Mouse (Mus musculus): ENCODE data around the gene Tm6sf1.
"Not testable (repeated sequence)": the region's sequence is repeated elsewhere in the genome, so short reads cannot be mapped to it uniquely, and the experiment has no call there.

The Tm6sf1 gene

GRCm38 (mm10) chr7:81858968-81859721 is at the start of gene Tm6sf1:
Gene Tm6sf1 (plus strand): TSS chr7:81859001.
- DNase-seq: peak; percentile 45

DNA sequence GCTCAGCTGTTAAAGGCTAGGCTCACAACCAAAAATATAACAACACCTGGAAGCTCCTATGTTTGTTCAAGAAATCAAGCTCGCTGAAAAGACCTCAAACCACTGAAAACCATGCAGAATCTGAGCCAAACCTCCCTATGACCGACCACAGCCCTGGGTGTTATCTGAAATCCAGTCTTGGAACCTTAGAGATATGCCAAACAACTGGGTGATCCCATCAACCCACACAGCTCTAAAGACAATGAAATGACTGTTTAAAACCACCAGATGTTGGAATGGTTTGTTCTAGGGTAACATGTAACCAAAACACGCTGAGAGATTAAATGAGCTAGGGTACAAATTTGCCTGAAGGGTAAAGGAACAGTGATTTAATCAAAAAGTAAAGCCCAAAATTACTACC is 33.9 kb upstream of the Tm6sf1 start:
- DNase-seq: no peak

- peak; percentile 29 for DNase-seq
Observed at GRCm38 (mm10) chr7:81825381-81825780, 33.4 kb upstream of the Tm6sf1 start.

- no peak for DNase-seq
Observed at GRCm38 (mm10) chr7:81827806-81828667, 30.8 kb upstream of the Tm6sf1 start.

GRCm38 (mm10) chr7:81828681-81829378 is 30.0 kb upstream of the Tm6sf1 start:
- DNase-seq: peak; percentile 69

GRCm38 (mm10) chr7:81829379-81829894 is 29.4 kb upstream of the Tm6sf1 start, which contains the start of gene Btbd1:
Gene Btbd1 (minus strand): TSS chr7:81829431.
- peak; percentile 90 for DNase-seq

DNA sequence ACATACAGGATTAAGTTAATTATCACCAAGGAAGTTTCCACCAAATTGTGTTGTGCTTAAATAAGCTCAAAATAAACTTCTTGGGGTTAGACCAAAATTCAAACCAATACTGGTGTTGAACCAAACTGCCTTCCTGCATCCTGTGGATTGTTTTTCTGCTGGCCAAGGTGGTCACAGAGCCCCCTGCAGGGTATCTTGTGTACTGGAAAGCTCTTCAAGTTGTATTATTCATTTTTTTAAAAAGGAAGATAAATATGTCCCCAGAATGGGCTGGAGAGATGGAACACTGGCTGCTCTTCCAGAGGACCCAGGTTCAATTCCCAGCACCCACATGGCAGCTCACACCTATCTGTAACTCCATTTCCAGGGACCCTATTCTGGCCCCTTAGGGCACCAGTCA is 24.0 kb upstream of the Tm6sf1 start:
- DNase-seq: no peak

- no peak for DNase-seq
Observed at GRCm38 (mm10) chr7:81835430-81835829, 23.4 kb upstream of the Tm6sf1 start.

DNA sequence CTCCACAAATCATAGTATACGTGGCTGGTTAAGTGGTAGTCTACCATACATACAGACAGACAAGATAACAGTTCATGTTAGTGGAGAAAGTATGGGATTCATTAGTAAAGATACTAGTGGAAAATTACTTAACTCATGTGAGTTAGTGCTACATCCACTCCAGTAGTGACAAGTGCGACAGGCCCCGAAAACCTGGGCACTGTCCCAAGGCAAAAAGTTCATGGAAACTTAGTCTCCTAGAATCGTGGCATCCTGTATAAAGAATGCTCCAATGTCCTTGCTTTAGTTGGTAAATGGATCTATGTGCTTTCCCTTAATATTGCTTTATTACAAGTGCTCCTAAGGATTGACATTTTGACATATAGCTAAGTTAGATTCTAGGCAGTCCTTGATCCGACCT is 21.0 kb upstream of the Tm6sf1 start:
- not testable (repeated sequence) for DNase-seq

GRCm38 (mm10) chr7:81839746-81840145 is 19.1 kb upstream of the Tm6sf1 start:
- no peak for DNase-seq

DNA sequence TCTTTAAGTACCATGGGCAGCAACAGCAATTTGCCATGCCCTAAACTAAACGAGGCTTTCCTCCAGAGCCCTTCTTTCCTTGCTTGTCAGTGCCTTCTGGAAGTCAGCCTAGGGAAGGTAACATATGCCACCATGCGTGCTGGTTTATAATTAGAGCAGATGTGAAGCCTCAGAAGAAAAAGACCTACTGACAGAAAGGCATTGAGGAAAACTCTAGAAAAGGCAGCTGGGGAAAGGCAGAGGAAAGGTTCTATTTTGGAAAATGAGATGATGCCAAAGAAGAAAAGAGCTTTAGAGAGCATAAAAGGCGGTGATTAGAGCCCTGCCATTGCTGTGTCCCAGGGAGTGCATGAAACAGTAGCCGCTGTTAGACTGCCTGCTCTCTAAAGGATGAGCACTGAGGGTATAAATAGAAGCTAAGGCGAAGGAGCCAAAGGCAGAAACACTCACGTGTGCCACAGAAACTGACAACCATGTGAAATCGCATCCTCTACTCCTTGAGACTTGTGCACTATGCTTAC is 18.1 kb upstream of the Tm6sf1 start:
- DNase-seq: no peak

DNA sequence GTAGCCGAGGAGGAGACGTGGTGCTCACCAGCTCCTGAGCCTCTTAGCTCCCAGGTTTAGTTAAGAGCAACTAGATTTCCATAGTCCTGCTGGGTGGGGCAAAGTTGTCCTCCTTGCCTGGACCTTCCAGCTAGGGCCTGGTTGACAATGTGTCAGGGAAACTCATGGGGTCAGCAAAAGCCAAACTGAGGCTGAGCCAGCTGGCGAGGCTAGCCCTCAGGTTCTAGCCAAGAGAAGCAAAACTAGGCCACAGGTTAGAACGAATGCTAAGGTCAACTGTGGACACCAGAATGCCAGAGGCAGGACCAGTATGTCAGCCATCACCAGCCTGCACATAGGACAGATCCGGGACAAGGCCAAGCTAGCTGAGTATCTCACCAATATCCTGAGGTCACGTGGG is 17.4 kb upstream of the Tm6sf1 start:
- DNase-seq: no peak

GRCm38 (mm10) chr7:81842141-81842540 is 16.7 kb upstream of the Tm6sf1 start:
- DNase-seq: no peak

GRCm38 (mm10) chr7:81842998-81843397 is 15.8 kb upstream of the Tm6sf1 start:
- DNase-seq: no peak

GRCm38 (mm10) chr7:81843903-81844302 is 14.9 kb upstream of the Tm6sf1 start:
- DNase-seq: no peak

DNA sequence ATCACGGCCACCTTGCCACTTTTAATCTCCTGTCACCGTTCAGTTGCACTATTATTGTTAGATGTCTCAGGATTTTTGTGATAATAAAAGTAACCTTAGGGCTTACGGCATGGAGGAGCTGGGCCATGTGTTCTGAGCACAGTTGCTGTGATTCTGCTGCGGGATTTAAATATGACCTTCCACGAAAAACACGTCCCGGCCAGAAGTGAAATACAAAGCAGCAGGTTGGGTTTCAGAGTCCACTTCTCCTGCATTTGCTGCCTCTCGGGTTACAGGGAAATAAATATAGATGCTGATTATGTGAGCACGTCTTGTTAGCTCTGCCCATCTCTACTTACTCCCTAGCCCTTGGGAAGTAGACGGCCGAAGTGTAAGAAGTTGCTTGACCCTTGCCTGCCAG is 14.0 kb upstream of the Tm6sf1 start:
- no peak for DNase-seq

DNA sequence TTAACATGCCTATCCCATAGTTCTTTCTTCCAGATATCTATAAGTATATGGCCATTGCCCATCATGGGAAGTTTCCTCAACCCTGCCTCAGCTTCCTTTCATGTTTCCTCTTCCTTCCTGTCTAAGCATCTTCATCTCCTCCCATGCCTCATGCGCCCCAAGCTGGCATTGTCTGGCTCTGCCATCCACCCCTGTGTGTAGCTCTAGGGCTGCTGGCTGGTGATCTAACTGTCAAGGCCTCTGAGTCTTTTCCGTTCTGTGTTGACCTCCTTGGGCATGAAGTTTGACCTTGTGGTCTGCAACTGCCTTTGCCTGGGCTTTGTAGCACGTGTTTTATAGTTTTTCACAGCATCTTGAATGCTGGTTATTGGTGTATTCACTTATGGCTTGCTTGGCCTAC is 13.5 kb upstream of the Tm6sf1 start:
- no peak for DNase-seq

DNA sequence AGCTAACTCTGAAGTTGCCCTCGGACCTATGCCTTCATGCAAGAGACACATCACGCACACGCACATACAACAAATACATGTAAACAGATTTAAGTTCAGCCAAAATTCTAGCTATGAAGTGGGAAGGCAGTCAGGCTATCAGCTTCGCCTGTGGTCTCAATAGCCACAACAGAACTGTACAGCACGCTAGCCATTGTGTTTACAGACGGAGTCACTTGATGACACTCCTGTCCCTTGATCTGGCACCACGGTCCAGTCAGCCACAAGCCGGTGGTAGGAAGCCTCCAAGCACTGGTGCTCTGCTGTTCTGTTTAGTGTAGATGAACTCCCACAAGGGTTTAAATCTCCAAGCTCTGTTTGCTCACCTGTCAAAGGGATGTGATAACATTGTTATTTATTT is 12.8 kb upstream of the Tm6sf1 start:
- no peak for DNase-seq

- no peak for DNase-seq
Observed at GRCm38 (mm10) chr7:81847010-81847409, 11.8 kb upstream of the Tm6sf1 start.

DNA sequence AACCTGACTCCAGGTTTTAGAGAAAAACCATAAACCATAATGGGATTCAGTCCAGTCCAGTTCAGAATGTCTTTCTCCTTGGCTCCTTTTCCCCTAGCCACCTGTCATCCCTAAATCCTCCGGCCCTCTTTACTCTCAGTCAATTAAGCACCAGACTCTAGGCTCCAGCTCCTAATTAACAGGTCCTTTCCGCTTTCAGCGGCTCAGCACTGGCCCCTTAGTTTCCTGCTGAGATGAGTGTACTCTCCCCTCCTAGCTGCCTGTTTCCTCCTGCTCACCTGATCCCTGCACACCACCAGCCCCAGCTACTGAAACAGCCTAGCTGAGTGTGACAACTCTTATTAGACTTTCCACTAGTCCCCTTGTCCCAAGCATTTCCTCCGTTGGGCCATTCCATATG is 11.0 kb upstream of the Tm6sf1 start:
- no peak for DNase-seq

DNA sequence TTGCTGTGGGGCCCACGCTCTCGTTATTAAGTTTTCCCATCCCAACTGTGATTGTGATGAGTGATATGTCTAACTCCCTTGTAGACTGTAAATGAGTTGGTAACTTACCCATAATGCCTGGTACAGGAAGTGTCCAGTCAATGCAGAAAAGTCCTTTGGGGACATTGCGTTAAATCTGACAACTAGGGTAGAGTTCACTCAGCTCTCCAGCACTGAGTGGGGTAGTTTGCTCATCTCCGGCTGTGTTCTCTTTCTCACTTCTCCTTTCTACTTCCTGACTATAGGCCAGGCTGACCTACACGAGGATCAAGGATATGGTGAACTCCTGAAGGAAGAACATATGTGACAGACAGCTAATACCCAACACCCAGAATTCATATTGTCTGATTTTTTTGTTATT is 9.6 kb upstream of the Tm6sf1 start:
- DNase-seq: no peak

GRCm38 (mm10) chr7:81849633-81850032 is 9.2 kb upstream of the Tm6sf1 start:
- DNase-seq: no peak

- no peak for DNase-seq
Observed at GRCm38 (mm10) chr7:81850171-81850570, 8.6 kb upstream of the Tm6sf1 start.

All from right cerebral cortex, postnatal 4 days (tissue).